Mouse (Mus musculus): ENCODE results near the gene A930033H14Rik.
A peak's percentile ranks its signal among the peaks of the same experiment; 100 is the strongest.

The A930033H14Rik gene

GRCm38 (mm10) chr10:69212542-69213440 is at the start of gene A930033H14Rik:
TSS of gene A930033H14Rik (minus strand) at chr10:69213098.
- peak; percentile 34 to 46 for DNase-seq (ENCODE audit: low spot score in 2 of 2)

DNA sequence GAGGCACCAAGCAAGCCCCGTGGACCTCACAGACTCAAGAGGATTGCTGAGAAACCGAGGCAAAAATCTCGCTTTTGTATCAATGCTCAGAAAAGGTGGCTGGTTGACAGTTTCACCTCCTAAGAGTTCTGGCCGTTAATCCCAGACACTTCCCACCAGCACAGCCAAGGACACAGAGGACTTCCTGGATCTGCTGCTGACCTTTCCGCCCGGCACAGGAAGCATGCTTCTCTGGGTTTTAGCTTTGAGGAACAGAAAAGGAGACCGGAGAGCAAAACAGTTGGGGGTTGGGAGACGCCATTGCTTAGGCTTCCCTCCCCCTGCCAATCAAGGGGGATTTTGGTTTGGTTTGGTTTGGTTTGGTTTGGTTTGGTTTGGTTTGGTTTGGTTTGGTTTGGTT is 47.0 kb upstream of the A930033H14Rik start:
- DNase-seq (ENCODE audit: low spot score in 2 of 2), result no peak

- no peak for DNase-seq (ENCODE audit: low spot score in 2 of 2)
These were observed 46.3 kb upstream of the A930033H14Rik start for GRCm38 (mm10) chr10:69259161-69259560.

DNA sequence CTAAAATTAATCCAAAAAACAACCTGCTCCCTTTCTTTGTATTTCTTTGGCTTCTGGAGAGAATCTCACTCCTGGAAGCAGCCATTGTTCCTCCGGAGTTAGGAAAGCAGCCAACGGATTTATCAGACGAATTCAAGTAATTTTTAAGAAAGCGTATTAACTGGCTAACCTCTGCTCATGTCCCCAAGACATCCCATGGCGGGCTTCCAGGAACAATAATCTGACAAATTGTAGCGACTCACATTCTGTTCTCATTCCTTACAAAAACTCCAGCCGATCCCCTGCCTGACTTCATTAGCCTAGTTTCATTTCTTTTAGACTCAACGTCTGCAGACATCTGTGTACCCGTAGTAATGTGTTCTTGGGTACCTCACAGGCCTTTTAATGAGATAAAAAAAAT is 45.7 kb upstream of the A930033H14Rik start:
- DNase-seq (ENCODE audit: low spot score in 2 of 2), result no peak

- DNase-seq (ENCODE audit: low spot score in 2 of 2), result no peak
These were observed 44.8 kb upstream of the A930033H14Rik start for GRCm38 (mm10) chr10:69257592-69258133.

GRCm38 (mm10) chr10:69255594-69255993 is 42.7 kb upstream of the A930033H14Rik start:
- no peak for DNase-seq (ENCODE audit: low spot score in 2 of 2)

GRCm38 (mm10) chr10:69254390-69254847 is 41.5 kb upstream of the A930033H14Rik start:
- DNase-seq (ENCODE audit: low spot score in 2 of 2), result peak in 1 of 2 experiments; percentile 39

DNA sequence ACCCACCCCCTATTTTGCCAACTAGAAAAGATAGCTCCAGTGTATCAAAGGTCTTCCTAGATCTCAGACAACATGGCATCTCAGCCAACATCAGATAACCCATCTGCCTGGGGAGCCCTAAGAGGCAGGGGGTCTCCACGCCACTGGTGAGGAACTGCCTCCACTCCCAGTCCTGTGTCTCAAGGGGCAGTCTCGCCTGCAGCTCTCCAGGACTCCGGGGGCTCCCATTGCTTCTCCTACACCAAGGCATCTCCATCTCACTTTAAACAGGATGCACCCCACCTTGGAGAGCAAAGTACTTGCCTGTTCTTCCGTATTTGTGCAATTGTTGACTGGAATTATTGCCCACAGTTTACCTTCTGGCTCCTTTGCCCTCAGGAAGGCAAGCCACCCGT is 40.8 kb upstream of the A930033H14Rik start:
- DNase-seq (ENCODE audit: low spot score in 2 of 2), result no peak

GRCm38 (mm10) chr10:69253075-69253685 is 40.3 kb upstream of the A930033H14Rik start:
- DNase-seq (ENCODE audit: low spot score in 2 of 2), result no peak

DNA sequence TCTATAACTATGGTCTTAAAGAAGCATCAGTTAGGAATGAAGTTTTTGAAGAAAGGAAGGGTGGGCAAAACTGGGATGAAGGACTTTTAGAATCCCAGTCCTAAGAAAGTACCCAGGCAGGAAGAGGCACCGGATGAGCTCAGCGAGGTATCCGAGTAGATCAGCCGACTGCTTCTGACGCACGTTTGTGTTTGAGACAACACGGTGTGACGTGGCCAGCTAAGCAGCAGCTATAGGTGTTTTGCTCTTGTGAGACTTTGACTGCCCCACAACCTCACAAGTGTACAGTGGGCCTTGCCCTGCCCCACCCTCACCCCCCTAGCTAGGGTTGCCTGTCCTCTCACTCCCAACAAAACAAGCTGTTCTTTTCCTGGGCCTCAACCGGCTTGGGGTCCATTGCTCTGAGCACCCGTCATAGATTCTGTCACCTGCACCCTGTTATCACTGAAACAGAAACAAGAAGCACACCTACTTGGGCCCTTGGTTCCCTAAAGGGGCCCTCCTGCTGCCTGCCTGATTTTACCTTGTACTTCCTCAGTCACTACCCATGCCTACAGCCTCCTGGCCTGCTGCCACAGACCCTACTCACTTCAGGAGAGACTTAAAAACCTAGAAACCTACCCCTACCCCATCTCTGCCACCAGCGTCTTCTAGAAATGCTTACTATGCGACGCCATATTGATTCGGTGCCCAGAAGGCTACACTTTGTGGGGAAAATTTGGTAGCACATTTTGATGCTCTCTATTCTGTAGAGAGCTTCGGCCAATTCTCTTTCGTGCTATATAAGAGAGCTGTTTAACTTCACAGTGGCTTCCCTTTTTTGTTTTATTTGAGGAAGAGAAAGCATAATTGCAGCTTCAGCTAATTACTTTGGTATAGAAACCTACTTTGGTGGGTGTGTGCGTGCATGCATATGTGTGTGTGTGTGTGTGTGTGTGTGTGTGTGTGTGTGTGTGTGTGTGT is 39.5 kb upstream of the A930033H14Rik start:
- peak in 1 of 2 experiments; percentile 55 for DNase-seq (ENCODE audit: low spot score in 2 of 2)

- DNase-seq (ENCODE audit: low spot score in 2 of 2), result no peak
These were observed 38.4 kb upstream of the A930033H14Rik start for GRCm38 (mm10) chr10:69251254-69251653.

DNA sequence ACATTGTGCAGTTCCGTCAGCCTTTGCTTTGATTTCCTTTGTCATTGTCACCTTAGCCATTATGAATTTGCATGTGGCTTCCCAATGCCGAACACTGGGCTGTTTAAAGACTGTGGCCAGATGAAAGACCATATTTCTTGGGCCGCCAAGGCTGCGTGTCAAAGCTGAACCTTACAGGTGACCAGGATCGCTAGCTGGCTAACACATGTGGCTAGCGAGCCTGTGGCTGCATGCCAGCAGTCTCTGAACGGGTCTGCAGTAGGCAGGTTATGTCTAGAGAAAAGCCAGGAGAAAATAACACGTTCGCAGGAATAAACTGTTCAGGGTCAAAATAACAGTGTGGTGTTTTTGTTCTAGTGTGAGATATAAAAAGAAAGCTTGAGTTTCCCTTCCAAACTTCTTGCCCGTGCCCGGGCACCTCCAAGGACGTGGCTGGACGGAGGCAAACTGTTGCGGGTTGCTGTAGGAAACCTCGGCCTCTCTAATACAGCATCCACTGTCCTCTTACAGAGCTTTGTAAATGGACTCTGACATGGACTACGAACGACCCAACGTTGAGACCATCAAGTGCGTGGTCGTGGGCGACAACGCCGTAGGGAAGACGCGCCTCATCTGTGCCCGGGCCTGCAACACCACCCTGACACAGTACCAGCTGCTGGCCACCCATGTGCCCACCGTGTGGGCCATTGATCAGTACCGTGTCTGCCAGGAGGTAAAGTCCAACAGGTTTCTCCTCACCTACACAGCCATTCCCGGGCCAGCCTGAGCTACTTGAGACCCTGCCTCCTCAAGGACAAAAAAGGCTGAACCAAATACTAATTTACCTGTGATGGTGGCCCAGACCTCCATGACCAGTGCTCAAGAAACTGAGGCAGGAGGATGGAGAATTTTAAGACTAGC is 35.6 kb upstream of the A930033H14Rik start:
- DNase-seq (ENCODE audit: low spot score in 2 of 2), result peak; percentile 21 to 22

DNA sequence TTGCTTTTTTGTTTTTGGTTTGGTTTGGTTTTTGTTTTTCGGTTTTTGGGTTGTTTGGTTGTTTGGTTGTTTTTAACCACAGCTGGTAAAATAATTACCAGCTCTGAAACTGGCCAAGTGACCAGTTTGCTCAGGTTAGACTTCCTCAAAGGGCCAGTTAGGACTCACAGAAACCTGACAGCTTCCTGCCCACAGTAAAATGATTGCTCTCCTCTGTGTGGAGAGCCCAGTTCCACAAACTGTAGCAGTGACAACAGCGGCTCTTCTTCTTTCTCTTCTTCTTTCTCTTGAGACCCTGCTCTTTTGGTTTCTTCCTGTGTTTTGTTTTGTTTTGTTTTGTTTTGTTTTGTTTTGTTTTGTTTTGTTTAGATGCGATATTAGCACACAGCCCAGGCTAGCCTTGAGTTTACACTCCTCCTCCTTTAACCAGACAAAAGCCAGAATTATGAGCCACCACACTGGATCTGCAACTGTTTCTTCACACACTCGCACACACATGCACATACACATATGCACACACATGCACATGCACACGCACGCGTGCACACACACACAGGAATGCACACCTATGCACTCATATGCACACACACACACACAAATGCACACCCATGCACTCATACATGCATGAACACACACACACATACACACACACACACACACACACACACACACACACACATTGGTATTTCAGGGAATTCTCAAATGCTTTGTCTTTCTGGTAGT is 34.6 kb upstream of the A930033H14Rik start:
- no peak for DNase-seq (ENCODE audit: low spot score in 2 of 2)

DNA sequence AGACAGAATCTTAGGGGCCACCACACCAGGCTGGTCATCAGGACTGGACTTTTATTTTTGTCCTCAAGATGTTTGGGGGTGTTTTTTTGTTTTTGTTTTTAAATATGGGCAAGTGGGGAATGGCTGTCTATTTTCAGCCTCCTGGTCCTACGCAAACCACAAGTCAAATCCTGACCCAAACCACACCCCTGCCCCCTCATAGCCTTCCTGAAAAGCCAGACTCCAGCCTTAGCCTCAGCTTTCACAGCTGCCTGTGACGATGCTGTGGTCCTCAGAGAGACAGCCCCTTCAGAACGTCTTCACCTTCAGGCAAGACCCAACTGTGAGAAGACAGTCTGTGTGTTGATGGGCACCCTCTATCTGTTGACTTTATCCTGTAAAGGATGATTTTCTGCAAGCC is 33.9 kb upstream of the A930033H14Rik start:
- no peak for DNase-seq (ENCODE audit: low spot score in 2 of 2)

DNA sequence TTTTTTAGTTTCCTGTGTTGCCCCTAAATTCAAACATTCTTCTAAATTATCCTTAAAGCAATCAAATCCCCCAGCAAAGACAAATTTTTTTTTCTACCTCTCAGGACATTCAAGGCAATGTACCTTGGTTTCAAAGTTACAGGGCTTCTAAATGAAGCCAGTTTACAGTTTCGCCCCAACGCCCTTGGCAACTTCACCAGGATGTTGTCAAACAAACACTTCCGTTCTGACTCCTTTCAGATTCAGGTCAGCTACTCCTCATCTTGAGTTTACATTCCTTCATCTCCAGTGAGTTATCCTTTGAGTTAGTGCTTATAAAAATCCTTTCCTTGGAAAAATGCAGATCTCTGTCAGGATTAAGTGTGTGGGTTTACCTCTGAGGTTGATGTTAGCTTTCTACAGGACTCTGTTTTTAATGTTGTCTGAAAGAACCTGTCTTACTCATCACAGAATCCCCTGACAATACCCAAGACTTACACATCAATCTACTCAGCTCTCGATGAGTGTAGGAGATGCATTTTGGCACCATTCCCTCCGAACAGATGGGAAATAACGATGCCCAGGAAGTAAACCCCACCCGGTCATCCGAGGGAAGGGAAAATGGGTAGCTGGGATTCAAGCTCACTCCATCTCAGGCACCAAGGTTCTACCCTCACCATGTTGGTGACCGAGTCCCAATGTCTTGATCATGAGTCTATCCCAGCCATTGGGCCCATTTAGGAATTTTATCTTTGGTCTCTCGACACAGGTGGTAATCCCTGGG is 33.2 kb upstream of the A930033H14Rik start:
- DNase-seq (ENCODE audit: low spot score in 2 of 2), result no peak

GRCm38 (mm10) chr10:69245151-69245550 is 32.3 kb upstream of the A930033H14Rik start:
- no peak for DNase-seq (ENCODE audit: low spot score in 2 of 2)

GRCm38 (mm10) chr10:69240530-69240929 is 27.6 kb upstream of the A930033H14Rik start:
- no peak for DNase-seq (ENCODE audit: low spot score in 2 of 2)

DNA sequence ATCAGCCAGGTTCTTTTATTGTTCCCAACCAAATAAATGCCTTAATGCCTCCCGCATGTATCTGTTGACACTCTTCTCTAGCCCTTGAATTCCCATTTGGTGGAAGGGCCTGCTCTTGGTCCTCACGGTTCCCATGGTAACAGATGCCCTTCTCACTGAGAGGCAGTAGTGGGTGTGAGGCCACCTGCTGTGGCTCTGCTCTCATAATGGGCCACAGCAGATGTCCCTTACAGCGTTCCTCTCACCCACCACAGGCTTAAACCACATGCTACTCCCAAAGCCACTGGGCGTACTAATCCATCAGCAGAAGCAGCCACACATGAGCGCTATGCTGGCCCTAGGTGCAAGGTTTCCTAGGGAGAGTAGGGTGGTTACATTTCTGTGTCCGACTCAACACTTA is 25.4 kb upstream of the A930033H14Rik start:
- DNase-seq (ENCODE audit: low spot score in 2 of 2), result no peak

GRCm38 (mm10) chr10:69237781-69238180 is 24.9 kb upstream of the A930033H14Rik start:
- DNase-seq (ENCODE audit: low spot score in 2 of 2), result no peak
